Mouse (Mus musculus) left cerebral cortex, postnatal 14 days (tissue): ENCODE measurements at regions not wholly inside any gene's neighbourhood (a gene's known extent, or its start where the extent isn't known, plus 50 kb on each side); places are given as distances from the start of the nearest gene placed in this dataset.

Source experiments
- DNase-seq, 2 experiments: peaks; one replicate each; pipeline ENCODE4 v3.0.0; 2021 to 2022; ENCODE audit warnings: low spot score in 2 of 2, mixed read lengths in 1 of 2
- intact Hi-C: fragments of 180-260 bp; cut with DNase I; formaldehyde crosslinking; loops from one replicate; pipeline ENCODE4 v1.15.1; 2025

DNA sequence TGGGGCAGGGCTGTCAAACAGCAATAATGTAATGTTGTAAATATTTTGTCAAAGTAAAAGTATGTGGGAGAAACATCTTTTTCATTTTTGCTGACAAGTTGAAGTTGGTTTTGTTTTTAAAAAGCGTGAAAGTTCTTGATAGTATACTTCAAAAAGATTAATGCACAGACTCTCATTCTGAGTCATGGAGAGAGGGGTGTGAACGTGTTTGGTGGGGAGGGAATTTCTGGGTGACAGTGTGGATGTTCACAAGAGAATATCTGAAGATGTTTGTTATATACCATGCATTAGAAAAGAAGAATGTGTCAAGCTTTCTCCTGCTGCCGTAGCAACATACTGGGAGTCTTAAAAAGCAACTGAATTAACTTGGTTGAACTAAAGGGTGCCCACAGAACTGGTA is 57.0 kb downstream of the Rps29 start:
- DNase-seq: peak in 1 of 2 experiments; percentile 7
- intact Hi-C loops: no loop called here

DNA sequence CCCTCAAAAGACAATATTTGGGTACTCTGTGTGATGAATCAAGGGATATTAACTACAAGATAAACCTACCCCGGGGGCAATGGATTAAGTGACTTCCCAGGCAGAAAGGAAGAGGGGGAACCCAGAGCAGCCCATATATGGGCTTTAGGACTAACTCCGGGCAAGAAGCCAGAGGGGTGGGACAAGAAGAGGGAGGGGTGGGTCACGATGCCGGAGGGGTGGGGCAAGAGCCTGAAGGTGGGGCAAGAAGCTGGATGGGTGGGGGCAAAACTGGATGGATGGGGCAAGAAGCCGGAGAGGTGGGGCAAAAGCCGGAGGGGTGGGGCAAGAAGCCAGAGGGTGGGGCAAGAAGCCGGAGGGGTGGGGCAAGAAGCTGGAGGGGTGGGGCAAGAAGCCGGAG is 64.1 kb downstream of the Rps29 start:
- intact Hi-C loops: no loop called here
- no peak for DNase-seq

DNA sequence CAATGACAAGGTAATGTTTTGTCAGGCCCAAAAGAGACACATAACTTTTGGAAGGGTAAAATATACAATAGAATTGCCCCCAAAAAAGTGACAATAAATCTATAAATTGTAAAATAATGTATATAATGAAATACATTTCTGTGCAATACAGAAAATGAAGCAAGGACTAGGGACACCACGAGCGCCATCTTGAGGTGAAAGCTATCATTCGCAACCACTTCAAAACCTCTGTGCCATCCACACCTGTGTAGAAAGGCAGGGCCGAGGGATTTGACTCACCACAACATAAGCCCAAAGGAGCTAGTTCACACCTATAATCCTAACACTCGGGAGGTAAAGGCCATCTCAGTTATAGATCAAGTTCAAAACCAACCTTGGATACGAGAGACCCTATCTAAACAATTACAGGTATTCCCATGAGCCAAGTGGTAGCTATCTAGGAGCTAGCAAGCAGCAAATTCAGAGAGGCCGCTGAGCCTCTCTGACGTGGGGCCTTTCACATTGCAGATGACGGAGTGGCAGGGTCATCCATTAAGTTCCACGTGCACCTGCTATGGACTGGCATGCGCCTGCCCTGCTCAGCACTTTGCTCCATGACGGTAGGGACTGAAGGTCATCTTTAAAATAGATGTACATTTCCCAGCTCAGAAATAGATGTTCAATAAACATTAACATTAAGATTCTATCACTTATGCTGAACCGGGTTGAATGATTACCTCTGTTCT is 65.8 kb downstream of the Rps29 start:
- peak in 1 of 2 experiments; percentile 24 for DNase-seq
- intact Hi-C loops: no loop called here

DNA sequence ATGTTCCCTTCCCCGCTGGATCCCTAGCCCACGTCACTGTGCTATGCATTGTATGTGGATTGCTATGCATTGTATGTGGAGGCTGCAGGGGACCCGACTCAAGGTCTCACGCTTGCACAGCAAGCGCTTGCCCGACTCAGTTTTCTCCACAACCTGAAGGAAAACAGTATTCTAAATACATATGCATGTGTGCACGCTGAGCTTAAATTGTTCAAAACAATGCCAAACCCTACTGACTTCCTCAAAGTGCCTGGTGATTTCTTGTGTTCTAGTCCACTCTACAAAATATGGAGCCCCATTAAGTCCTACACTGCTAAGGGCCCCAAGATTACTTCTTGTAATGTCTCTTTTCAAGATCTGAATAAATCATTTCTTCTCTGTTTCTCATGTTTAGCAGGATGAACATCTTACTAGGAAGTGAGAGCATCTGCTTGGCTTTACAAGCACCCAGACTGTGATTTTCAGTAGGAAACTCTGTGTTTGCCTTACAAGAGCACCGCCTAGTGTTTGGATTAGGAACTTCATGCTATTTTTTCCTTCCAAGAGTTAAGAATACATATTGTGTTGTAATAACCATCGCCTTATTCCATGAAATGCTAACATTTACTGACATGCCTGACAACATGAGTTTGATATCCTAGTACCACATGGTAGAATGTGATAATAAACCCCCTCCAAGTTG is 70.9 kb downstream of the Rps29 start:
- peak; percentile 84 to 88 for DNase-seq
- intact Hi-C loops: loop anchor here (2.0 kb wide), 1 partner anchor 1657 kb away; no protein-coding TSS in a partner anchor

DNA sequence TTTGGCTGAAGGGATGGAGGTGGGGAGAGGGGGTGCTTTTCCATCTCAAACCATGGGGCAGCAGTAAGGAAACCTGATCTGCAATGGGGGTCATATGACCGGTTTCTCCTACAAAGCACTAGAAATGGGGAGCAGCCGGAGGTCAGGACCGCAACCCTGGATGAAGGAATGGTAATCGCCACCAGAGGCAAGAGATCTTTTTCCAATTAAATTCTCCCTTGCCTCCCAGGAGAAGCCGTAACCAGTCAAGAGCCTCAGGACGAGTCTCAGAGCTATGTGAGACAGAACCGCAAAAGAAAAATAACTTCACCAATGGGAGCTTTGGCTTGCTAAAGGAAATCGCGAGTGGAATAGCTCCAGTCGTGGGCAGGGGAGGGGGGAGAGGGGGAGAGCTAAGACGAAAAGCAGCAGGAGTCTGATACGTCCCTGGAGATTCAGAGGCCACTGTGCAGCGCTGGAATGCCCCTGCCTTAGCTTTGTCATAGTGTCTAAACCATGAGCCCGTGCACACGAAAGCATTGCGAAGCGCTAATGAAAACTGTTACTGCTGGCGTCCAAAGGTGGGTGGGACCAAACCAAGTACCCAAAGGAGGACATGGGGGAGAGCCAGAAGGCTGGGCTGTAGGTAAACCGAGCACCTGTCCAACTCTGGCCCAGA is 73.3 kb downstream of the Rps29 start:
- DNase-seq: no peak
- intact Hi-C loops: no loop called here

DNA sequence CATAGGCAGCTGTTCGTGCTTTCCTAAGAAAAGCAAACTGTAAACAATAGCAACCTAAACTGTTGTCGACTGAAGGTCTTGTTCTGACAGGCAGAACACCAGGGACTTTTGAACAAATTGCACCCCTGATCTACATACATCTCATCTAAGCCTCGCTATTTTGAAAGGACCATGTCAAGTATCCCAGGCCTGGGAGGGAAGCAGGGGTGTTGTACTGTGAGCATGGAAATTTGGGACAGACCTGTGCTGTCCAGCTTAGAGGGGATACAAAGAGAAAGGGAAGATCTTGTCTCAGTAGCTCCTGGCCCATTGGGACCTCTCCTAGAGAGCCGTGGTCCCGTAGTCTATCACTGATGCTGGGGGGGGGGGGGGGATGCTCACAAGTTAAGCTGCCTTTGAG is 74.3 kb downstream of the Rps29 start:
- no peak for DNase-seq
- intact Hi-C loops: no loop called here

- intact Hi-C loops: no loop called here
- no peak for DNase-seq
These were observed 76.9 kb downstream of the Rps29 start for GRCm38 (mm10) chr12:69082051-69082450.

DNA sequence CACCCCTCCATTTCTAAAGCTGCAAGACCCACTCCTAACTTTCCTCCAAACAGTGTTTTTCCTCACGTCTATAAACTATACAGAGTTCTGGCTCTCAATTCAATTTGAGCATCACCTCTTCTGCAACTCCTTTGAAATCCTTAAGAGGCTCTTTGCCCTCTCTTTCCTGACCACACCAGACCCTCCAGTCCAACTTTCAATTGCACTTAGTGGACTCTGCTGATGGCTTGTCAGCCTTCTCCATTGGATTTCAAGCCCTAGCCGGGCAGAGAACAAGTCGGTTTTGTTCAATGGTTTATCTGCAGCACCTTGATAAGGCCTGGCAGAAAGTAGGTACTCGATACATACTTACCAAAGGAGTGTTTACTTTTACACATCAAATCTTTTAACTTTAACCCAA is 119.4 kb downstream of the Rps29 start:
- DNase-seq: no peak
- intact Hi-C loops: no loop called here

GRCm38 (mm10) chr12:69023594-69023993 is 135.4 kb downstream of the Rps29 start:
- intact Hi-C loops: no loop called here
- no peak for DNase-seq

DNA sequence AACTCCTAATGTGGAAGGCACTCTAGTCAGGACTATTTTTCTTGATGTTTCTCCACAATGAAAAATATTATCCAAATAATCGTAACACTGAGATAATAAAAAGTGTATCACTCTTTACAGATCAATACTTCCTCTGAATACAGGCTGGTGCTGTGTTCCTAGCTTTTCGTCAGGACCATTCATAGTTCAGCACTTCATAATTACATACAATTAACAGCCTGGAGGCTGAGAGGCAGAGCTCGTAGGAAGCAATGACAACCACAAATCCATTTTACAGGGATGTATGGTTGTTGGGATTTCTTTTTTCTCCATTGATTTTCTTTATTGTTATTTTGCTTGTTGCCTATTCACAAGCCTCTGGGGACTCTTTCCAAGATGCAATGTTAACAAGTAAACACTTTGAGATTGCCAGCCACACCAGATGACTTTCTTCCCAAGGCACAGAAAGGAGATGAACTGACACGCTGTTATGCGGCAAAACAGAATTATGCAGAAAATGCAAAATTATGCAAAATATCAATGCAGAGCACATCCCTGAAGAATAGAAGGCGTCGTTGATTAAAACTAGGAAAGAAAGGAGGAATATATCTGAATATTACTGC is 142.2 kb downstream of the Rps29 start:
- intact Hi-C loops: no loop called here
- no peak for DNase-seq

GRCm38 (mm10) chr12:69005141-69005540 is 153.8 kb downstream of the Rps29 start:
- intact Hi-C loops: no loop called here
- DNase-seq: no peak

GRCm38 (mm10) chr12:69002106-69002505 is 156.9 kb downstream of the Rps29 start:
- DNase-seq: peak in 1 of 2 experiments; percentile 33

GRCm38 (mm10) chr12:68997259-68997658 is 161.7 kb downstream of the Rps29 start:
- peak; percentile 36 to 39 for DNase-seq
- intact Hi-C loops: no loop called here

More at GRCm38 (mm10) chr12:69002106-69002505, 156.9 kb downstream of the Rps29 start:
- intact Hi-C loops: no loop called here

- peak; percentile 12 to 16 for DNase-seq
These were observed 162.2 kb downstream of the Rps29 start for GRCm38 (mm10) chr12:68996740-68997139.

GRCm38 (mm10) chr12:68980640-68981039 is 178.3 kb downstream of the Rps29 start:
- intact Hi-C loops: no loop called here
- DNase-seq: no peak

More at GRCm38 (mm10) chr12:68996740-68997139, 162.2 kb downstream of the Rps29 start:
- intact Hi-C loops: no loop called here

- DNase-seq: no peak
- intact Hi-C loops: no loop called here
These were observed 178.8 kb downstream of the Rps29 start for GRCm38 (mm10) chr12:68980173-68980572.

- intact Hi-C loops: no loop called here
- DNase-seq: no peak
These were observed 179.8 kb downstream of the Rps29 start for GRCm38 (mm10) chr12:68979232-68979631.

DNA sequence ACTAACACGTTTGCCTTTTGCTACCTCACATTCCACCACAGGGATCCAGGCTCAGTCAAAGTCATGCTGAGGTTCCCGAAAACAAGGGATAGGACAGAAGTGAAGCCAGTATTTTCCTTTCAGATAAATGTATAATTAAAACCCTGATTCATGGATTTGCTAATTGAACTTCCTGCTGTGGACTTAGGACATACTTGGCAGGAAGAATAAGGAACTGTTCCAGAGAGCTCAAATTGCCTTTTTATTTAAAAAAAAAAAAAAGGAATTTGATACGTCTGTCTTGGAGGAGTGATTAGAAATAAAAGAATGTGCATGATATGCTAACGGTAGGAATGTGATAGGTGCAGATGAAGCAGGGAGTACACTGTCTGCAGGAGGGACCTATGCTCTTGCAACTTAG is 181.7 kb downstream of the Rps29 start:
- DNase-seq: no peak
- intact Hi-C loops: no loop called here

GRCm38 (mm10) chr12:68947240-68947639 is 211.7 kb downstream of the Rps29 start:
- intact Hi-C loops: no loop called here
- DNase-seq: no peak

DNA sequence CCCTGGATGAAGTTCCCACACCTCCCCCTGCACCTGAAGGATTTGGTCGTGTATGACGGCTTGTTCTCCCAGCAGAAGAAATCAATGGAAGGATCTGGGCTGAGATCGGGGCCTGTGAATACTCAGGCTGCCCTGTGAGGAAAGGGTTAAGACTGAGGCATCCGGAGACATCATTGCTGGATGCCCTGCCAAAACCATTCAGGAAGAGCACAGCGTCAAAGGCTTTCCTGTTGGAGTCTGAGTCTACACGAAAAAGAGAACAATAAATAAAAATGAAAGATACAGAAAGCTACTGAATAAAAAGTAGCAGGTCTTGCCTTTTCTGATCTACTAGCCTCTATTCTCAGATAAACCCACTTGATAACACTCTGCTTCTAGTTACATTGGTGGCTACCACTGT is 248.4 kb downstream of the Rps29 start:
- intact Hi-C loops: no loop called here
- DNase-seq: no peak
